Comparison of ENCODE assay signal across 11 mouse cellular contexts in the genomic region with DNA sequence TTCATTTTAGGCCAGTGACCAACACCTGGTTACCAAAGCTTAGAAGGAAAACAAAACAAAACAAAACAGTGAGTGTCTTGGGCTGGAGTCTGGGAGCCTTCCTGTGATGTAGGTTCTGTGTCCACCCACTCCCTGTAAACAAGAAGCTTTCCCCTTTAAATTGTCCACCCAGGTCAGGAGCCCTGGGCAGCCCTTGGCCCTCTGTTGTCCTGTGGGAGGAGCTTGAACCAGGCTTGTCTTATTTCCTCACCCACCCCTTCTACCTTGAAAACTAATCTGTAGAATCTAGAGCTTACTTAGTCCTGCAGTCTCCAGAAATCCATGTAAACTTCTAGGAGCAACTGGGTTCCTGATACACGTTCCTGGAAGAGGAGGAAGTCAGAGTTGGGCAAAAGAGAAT. TPM values are rescaled to one million over a fixed set of nuclear protein-coding genes. Genes with fewer than 3 reads are reported as not detected.
"Had no signal": no experiment of that assay in that cellular context is flagged by ENCODE, and none has a peak within 500 bp of the region (broad histone marks: within the 10 kb centered on the region; RNA-seq: fewer than 3 reads in every experiment).

No protein-coding gene starts in this region.

- H3K36me3 ChIP-seq: limb, embryonic 10.5 days; liver, embryonic 15.5 days; midbrain, embryonic 13.5 days had no signal

- H3K9ac ChIP-seq: liver, embryonic 15.5 days; midbrain, embryonic 13.5 days had no signal

- DNase-seq: kidney, postnatal 36 days; lung, adult 2 months; lung, postnatal 36 days; thymus, postnatal 4 days had no signal

- ATAC-seq: lung, postnatal 0 days; midbrain, embryonic 13.5 days had no signal

- H3K9me3 ChIP-seq: limb, embryonic 10.5 days; liver, embryonic 15.5 days; midbrain, embryonic 13.5 days had no signal

- H3K4me2 ChIP-seq: liver, embryonic 11.5 days; liver, embryonic 15.5 days; midbrain, embryonic 13.5 days had no signal

- H3K4me3 ChIP-seq: limb, embryonic 10.5 days; liver, embryonic 15.5 days; midbrain, embryonic 13.5 days had no signal

- H3K27ac ChIP-seq: kidney, postnatal 0 days; limb, embryonic 10.5 days; liver, embryonic 15.5 days; midbrain, embryonic 13.5 days; stomach, postnatal 0 days had no signal

RNA-seq across cellular contexts. Expression of a gene that starts 7.3 kb away (rescaled TPM):
- polyA plus RNA-seq: kidney, postnatal 0 days; limb, embryonic 10.5 days; liver, embryonic 15.5 days; lung, adult 2 months; lung, postnatal 0 days had no signal
